Mouse (Mus musculus): ENCODE data around the gene Col4a4. TPM values are rescaled to one million over a fixed set of nuclear protein-coding genes. Genes with fewer than 3 reads are reported as not detected.

The Col4a4 gene
- polyA plus RNA-seq, 1 experiment from 2014 or later = 0.19 TPM

- no peaks in the 10 kb centered on the region for H3K4me1 ChIP-seq (ENCODE audit: control insufficient read depth, insufficient read depth, low read length)
- ATAC-seq (ENCODE audit: low read depth) (no peak), DNase-seq (ENCODE audit: low spot score) (no peak)
- no peak overlapping the region for H3K27ac ChIP-seq (replicated peaks; ENCODE audit: low read depth, low read length)
- H3K27me3 ChIP-seq (replicated peaks; ENCODE audit: control insufficient read depth, insufficient read depth, low read length) = no peaks in the 10 kb centered on the region
- 68% methylated on average over 7 of the region's 7 CpGs for WGBS
- no peak overlapping the region for H3K4me2 ChIP-seq (ENCODE audit: low read depth, low read length)
- no peak overlapping the region for H3K9ac ChIP-seq (ENCODE audit: low read depth, low read length)
- no peak overlapping the region for H3K4me3 ChIP-seq (ENCODE audit: low read depth, low read length)
- H3K36me3 ChIP-seq (ENCODE audit: control insufficient read depth, insufficient read depth, low read length) = no peaks in the 10 kb centered on the region
- H3K9me3 ChIP-seq (ENCODE audit: control insufficient read depth, low read length) = no peaks in the 10 kb centered on the region
These were observed 16.7 kb upstream of the Col4a4 start for GRCm38 (mm10) chr1:82603198-82603950.

GRCm38 (mm10) chr1:82596864-82597596, 10.4 kb upstream of the Col4a4 start:
- Histone ChIP-seq H3K9ac (ENCODE audit: low read depth, low read length) (no peak overlapping the region), H3K4me1 (ENCODE audit: control insufficient read depth, insufficient read depth, low read length) (no peaks in the 10 kb centered on the region), H3K36me3 (ENCODE audit: control insufficient read depth, insufficient read depth, low read length) (no peaks in the 10 kb centered on the region), H3K27me3 (replicated peaks; ENCODE audit: control insufficient read depth, insufficient read depth, low read length) (no peaks in the 10 kb centered on the region), H3K4me2 (ENCODE audit: low read depth, low read length) (no peak overlapping the region), H3K27ac (replicated peaks; ENCODE audit: low read depth, low read length) (no peak overlapping the region; the same call in 1 of the 2 replicates), H3K9me3 (ENCODE audit: control insufficient read depth, low read length) (no peaks in the 10 kb centered on the region), H3K4me3 (ENCODE audit: low read depth, low read length) (no peak overlapping the region)
- whole genome bisulfite sequencing = 60% methylated on average over 6 of the region's 6 CpGs
- ATAC-seq (ENCODE audit: low read depth) (no peak), DNase-seq (ENCODE audit: low spot score) (peak; percentile 47)

GRCm38 (mm10) chr1:82590266-82590665, 3.6 kb upstream of the Col4a4 start:
- Histone ChIP-seq H3K36me3 (ENCODE audit: control insufficient read depth, insufficient read depth, low read length) (no peaks in the 10 kb centered on the region), H3K4me2 (ENCODE audit: low read depth, low read length) (no peak overlapping the region), H3K9me3 (ENCODE audit: control insufficient read depth, low read length) (no peaks in the 10 kb centered on the region), H3K27ac (replicated peaks; ENCODE audit: low read depth, low read length) (no peak overlapping the region), H3K4me1 (ENCODE audit: control insufficient read depth, insufficient read depth, low read length) (peaks cover 6% of the 10 kb centered on the region), H3K27me3 (replicated peaks; ENCODE audit: control insufficient read depth, insufficient read depth, low read length) (peaks cover 19% of the 10 kb centered on the region), H3K4me3 (ENCODE audit: low read depth, low read length) (no peak overlapping the region), H3K9ac (ENCODE audit: low read depth, low read length) (no peak overlapping the region)
- no peak for DNase-seq (ENCODE audit: low spot score)
- WGBS = 56% methylated on average over 4 of the region's 4 CpGs
- ATAC-seq (ENCODE audit: low read depth) = no peak

GRCm38 (mm10) chr1:82585981-82586380, 668 bp downstream of the Col4a4 start:
- ATAC-seq (ENCODE audit: low read depth) (no peak), DNase-seq (ENCODE audit: low spot score) (no peak)
- Histone ChIP-seq H3K4me3 (ENCODE audit: low read depth, low read length) (no peak overlapping the region), H3K27me3 (replicated peaks; ENCODE audit: control insufficient read depth, insufficient read depth, low read length) (peaks cover 19% of the 10 kb centered on the region), H3K36me3 (ENCODE audit: control insufficient read depth, insufficient read depth, low read length) (no peaks in the 10 kb centered on the region), H3K27ac (replicated peaks; ENCODE audit: low read depth, low read length) (no peak overlapping the region), H3K9ac (ENCODE audit: low read depth, low read length) (no peak overlapping the region), H3K4me1 (ENCODE audit: control insufficient read depth, insufficient read depth, low read length) (peaks cover 6% of the 10 kb centered on the region), H3K9me3 (ENCODE audit: control insufficient read depth, low read length) (no peaks in the 10 kb centered on the region), H3K4me2 (ENCODE audit: low read depth, low read length) (peak overlapping the region; percentile 63; the same call in 1 of the 2 replicates)
- 76% methylated on average over 7 of the region's 7 CpGs for WGBS

GRCm38 (mm10) chr1:82578320-82578719, 8.3 kb downstream of the Col4a4 start:
- 69% methylated on average over 4 of the region's 4 CpGs for WGBS
- no peak overlapping the region for H3K4me2 ChIP-seq (ENCODE audit: low read depth, low read length)
- no peak overlapping the region for H3K9ac ChIP-seq (ENCODE audit: low read depth, low read length)
- DNase-seq (ENCODE audit: low spot score) = no peak
- no peaks in the 10 kb centered on the region for H3K9me3 ChIP-seq (ENCODE audit: control insufficient read depth, low read length)
- H3K27ac ChIP-seq (replicated peaks; ENCODE audit: low read depth, low read length) = no peak overlapping the region
- H3K36me3 ChIP-seq (ENCODE audit: control insufficient read depth, insufficient read depth, low read length) = no peaks in the 10 kb centered on the region
- H3K27me3 ChIP-seq (replicated peaks; ENCODE audit: control insufficient read depth, insufficient read depth, low read length) = no peaks in the 10 kb centered on the region
- H3K4me1 ChIP-seq (ENCODE audit: control insufficient read depth, insufficient read depth, low read length) = no peaks in the 10 kb centered on the region
- H3K4me3 ChIP-seq (ENCODE audit: low read depth, low read length) = no peak overlapping the region
- ATAC-seq (ENCODE audit: low read depth) = no peak

- no peaks in the 10 kb centered on the region for H3K27me3 ChIP-seq (replicated peaks; ENCODE audit: control insufficient read depth, insufficient read depth, low read length)
- 68% methylated on average over 3 of the region's 3 CpGs for WGBS
- H3K4me1 ChIP-seq (ENCODE audit: control insufficient read depth, insufficient read depth, low read length) = no peaks in the 10 kb centered on the region
- H3K9me3 ChIP-seq (ENCODE audit: control insufficient read depth, low read length) = no peaks in the 10 kb centered on the region
- H3K4me3 ChIP-seq (ENCODE audit: low read depth, low read length) = no peak overlapping the region
- no peak overlapping the region for H3K4me2 ChIP-seq (ENCODE audit: low read depth, low read length)
- ATAC-seq (ENCODE audit: low read depth) (no peak), DNase-seq (ENCODE audit: low spot score) (no peak)
- no peak overlapping the region for H3K27ac ChIP-seq (replicated peaks; ENCODE audit: low read depth, low read length)
- H3K9ac ChIP-seq (ENCODE audit: low read depth, low read length) = no peak overlapping the region
- H3K36me3 ChIP-seq (ENCODE audit: control insufficient read depth, insufficient read depth, low read length) = no peaks in the 10 kb centered on the region
These were observed 8.7 kb downstream of the Col4a4 start for GRCm38 (mm10) chr1:82577915-82578314.

- no peak overlapping the region for H3K9ac ChIP-seq (ENCODE audit: low read depth, low read length)
- no peak overlapping the region for H3K4me3 ChIP-seq (ENCODE audit: low read depth, low read length)
- no peaks in the 10 kb centered on the region for H3K27me3 ChIP-seq (replicated peaks; ENCODE audit: control insufficient read depth, insufficient read depth, low read length)
- WGBS = 90% methylated on average over 10 of the region's 10 CpGs
- H3K9me3 ChIP-seq (ENCODE audit: control insufficient read depth, low read length) = no peaks in the 10 kb centered on the region
- ATAC-seq (ENCODE audit: low read depth) (no peak), DNase-seq (ENCODE audit: low spot score) (no peak)
- H3K36me3 ChIP-seq (ENCODE audit: control insufficient read depth, insufficient read depth, low read length) = no peaks in the 10 kb centered on the region
- no peak overlapping the region for H3K4me2 ChIP-seq (ENCODE audit: low read depth, low read length)
- no peak overlapping the region for H3K27ac ChIP-seq (replicated peaks; ENCODE audit: low read depth, low read length)
- H3K4me1 ChIP-seq (ENCODE audit: control insufficient read depth, insufficient read depth, low read length) = no peaks in the 10 kb centered on the region
These were observed 9.3 kb downstream of the Col4a4 start for GRCm38 (mm10) chr1:82577339-82577738.

- DNase-seq (ENCODE audit: low spot score) (no peak), ATAC-seq (ENCODE audit: low read depth) (no peak)
- no peaks in the 10 kb centered on the region for H3K9me3 ChIP-seq (ENCODE audit: control insufficient read depth, low read length)
- H3K36me3 ChIP-seq (ENCODE audit: control insufficient read depth, insufficient read depth, low read length) = no peaks in the 10 kb centered on the region
- H3K27me3 ChIP-seq (replicated peaks; ENCODE audit: control insufficient read depth, insufficient read depth, low read length) = no peaks in the 10 kb centered on the region
- WGBS = 70% methylated on average over 2 of the region's 2 CpGs
- no peak overlapping the region for H3K4me2 ChIP-seq (ENCODE audit: low read depth, low read length)
- H3K4me3 ChIP-seq (ENCODE audit: low read depth, low read length) = no peak overlapping the region
- no peak overlapping the region for H3K27ac ChIP-seq (replicated peaks; ENCODE audit: low read depth, low read length)
- no peaks in the 10 kb centered on the region for H3K4me1 ChIP-seq (ENCODE audit: control insufficient read depth, insufficient read depth, low read length)
- no peak overlapping the region for H3K9ac ChIP-seq (ENCODE audit: low read depth, low read length)
These were observed 10.5 kb downstream of the Col4a4 start for GRCm38 (mm10) chr1:82576182-82576581.
